Mouse (Mus musculus): ENCODE data around the gene Olfr486. TPM values are rescaled to one million over a fixed set of nuclear protein-coding genes. Genes with fewer than 3 reads are reported as not detected.
"Not testable (repeated sequence)": the region's sequence is repeated elsewhere in the genome, so short reads cannot be mapped to it uniquely, and the experiment has no call there.

The Olfr486 gene
- total RNA-seq (2021): not detected

- DNase-seq (ENCODE audit: low spot score in 2 of 2); intact Hi-C loops (cut with DNase I): not testable (repeated sequence)
Observed at GRCm38 (mm10) chr7:108172642-108173041, at the start of gene Olfr486. Gene Olfr486 (minus strand): TSS chr7:108172742.

- intact Hi-C loops (cut with DNase I): not testable (repeated sequence)
Observed at GRCm38 (mm10) chr7:108214536-108214935, 42.0 kb upstream of the Olfr486 start, which contains the start of gene Olfr487. Gene Olfr487 (minus strand): TSS chr7:108214636.

GRCm38 (mm10) chr7:108196938-108197337 lies 24.4 kb upstream of the Olfr486 start:
- intact Hi-C loops (cut with DNase I): no loop called here
- no peak for DNase-seq (ENCODE audit: low spot score in 2 of 2)

More at GRCm38 (mm10) chr7:108214536-108214935, 42.0 kb upstream of the Olfr486 start, which contains the start of gene Olfr487:
- not testable (repeated sequence) for DNase-seq (ENCODE audit: low spot score in 2 of 2)

GRCm38 (mm10) chr7:108196337-108196736 lies 23.8 kb upstream of the Olfr486 start:
- DNase-seq (ENCODE audit: low spot score in 2 of 2); intact Hi-C loops (cut with DNase I): not testable (repeated sequence)

DNA sequence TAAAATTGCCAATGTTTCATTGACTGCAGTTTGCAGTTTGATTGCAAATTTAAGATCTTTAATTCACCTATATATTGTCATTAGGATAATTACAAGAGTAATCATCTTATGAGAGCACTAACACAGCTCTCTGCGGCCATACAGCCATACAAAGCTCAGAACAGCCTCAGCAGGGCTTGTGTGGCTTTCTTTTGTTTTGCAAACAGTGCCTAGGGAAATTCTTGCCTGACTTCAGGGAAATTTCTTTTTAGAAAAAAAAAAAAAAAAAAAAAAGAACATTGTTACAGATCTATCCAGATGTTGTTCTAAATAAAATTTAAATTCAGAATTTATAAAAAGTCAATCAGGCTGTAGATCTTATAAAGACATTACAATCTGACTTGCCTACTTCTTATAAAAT lies 20.2 kb upstream of the Olfr486 start:
- DNase-seq (ENCODE audit: low spot score in 2 of 2); intact Hi-C loops (cut with DNase I): not testable (repeated sequence)

GRCm38 (mm10) chr7:108191196-108191595 lies 18.7 kb upstream of the Olfr486 start:
- intact Hi-C loops (cut with DNase I); DNase-seq (ENCODE audit: low spot score in 2 of 2): not testable (repeated sequence)

DNA sequence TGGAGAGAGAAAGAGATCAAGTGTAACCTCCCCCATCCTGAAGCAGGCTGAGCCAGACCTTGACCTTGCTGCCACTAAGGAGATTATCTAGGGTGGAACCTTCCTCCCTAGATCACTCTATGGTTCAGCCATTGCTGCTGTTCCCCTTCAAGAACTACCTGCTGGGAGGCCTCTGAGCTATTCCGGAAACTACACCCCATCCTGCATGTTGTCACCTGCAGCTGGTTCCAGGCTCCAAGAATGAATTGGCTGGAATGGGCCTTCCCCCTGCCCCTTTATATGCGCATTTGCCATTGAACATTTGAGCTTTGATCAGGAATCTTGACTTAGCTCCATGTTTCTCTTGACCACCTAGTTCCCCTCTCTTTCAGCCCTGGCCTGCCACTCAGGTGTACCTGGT lies 12.7 kb upstream of the Olfr486 start:
- intact Hi-C loops (cut with DNase I); DNase-seq (ENCODE audit: low spot score in 2 of 2): not testable (repeated sequence)

DNA sequence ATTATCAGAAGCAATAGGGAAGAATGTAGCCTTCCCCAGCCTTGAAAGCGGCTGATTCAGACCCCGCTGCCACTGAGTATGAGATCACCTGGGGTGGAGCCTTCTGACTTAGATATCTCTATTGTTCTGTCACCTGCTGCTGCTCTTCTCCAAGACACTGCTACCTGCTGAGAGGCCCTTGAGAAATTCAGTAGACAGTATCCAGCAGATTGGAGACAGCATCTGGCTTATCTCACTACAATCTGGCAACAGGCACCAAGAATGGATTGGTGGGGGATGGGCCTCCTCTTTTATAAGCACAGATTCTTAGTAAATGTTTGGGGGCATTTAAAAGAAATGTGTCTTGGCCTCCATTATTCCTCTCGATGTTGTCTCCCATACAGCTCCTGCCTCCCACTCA lies 11.9 kb upstream of the Olfr486 start:
- intact Hi-C loops (cut with DNase I); DNase-seq (ENCODE audit: low spot score in 2 of 2): not testable (repeated sequence)

- DNase-seq (ENCODE audit: low spot score in 2 of 2): no peak
- intact Hi-C loops (cut with DNase I): no loop called here
Observed at GRCm38 (mm10) chr7:108159771-108160170, 12.8 kb downstream of the Olfr486 start, which contains the start of gene Olfr485. Gene Olfr485 (minus strand): TSS chr7:108159871.

DNA sequence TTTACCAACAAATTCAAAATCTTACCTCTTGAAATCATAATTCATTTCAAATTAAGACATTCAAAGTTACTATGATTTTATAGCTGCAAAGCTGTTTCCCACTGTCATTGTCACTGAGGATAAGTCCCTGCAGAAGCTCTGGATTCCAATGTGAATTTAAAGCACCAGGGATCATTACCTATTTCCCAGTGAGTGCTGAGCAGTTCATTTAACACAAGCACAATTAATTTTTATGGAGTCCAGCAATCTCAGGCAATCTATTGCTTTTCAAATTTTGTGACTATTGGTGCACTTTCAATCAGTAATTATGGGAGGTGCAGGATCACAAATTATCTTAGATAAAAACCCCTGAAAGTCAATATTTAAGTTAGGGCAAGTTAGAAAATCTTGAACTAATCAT lies 45.2 kb downstream of the Olfr486 start, which contains the start of gene Olfr484:
Olfr484 (minus strand) TSS at position 101 of the 400 bp plus-strand sequence.
- intact Hi-C loops (cut with DNase I): no loop called here
- no peak for DNase-seq (ENCODE audit: low spot score in 2 of 2)

Other genes starting within 250 kb of the Olfr486 start
- gene Olfr473, start 242.3 kb downstream of the Olfr486 start, total RNA-seq (2021): not detected
- not detected for gene Olfr474, start 218.1 kb downstream of the Olfr486 start, total RNA-seq (2021)
- not detected for gene Olfr476, start 207.9 kb downstream of the Olfr486 start, total RNA-seq (2021)
- under 1 TPM in 1 of 2 experiments, not detected in 1; 0.14 TPM for gene Olfr477, start 186.0 kb downstream of the Olfr486 start, total RNA-seq (2021)
- gene Olfr478, start 138.8 kb downstream of the Olfr486 start, total RNA-seq (2021): not detected
- gene Olfr479, start 122.0 kb downstream of the Olfr486 start, total RNA-seq (2021): not detected
- not detected for gene Olfr480, start 105.4 kb downstream of the Olfr486 start, total RNA-seq (2021)
- gene Olfr481, start 92.9 kb downstream of the Olfr486 start, total RNA-seq (2021): not detected
- gene Olfr482, start 75.2 kb downstream of the Olfr486 start, total RNA-seq (2021): 1 to 10 TPM; 1.9 to 2.1 TPM
- gene Olfr483, start 71.9 kb downstream of the Olfr486 start, total RNA-seq (2021): not detected
- not detected for gene Olfr484, start 45.3 kb downstream of the Olfr486 start, total RNA-seq (2021)
- not detected for gene Olfr485, start 12.9 kb downstream of the Olfr486 start, total RNA-seq (2021)
- gene Olfr487, start 41.9 kb upstream of the Olfr486 start, total RNA-seq (2021): not detected
- not detected for gene Olfr488, start 85.6 kb upstream of the Olfr486 start, total RNA-seq (2021)
- not detected for gene Olfr490, start 116.2 kb upstream of the Olfr486 start, total RNA-seq (2021)
- not detected for gene Olfr491, start 140.7 kb upstream of the Olfr486 start, total RNA-seq (2021)
- gene Olfr492, start 150.9 kb upstream of the Olfr486 start, total RNA-seq (2021): not detected
- not detected for gene Olfr493, start 174.2 kb upstream of the Olfr486 start, total RNA-seq (2021)
- gene Olfr494, start 192.6 kb upstream of the Olfr486 start, total RNA-seq (2021): not detected
- gene Olfr495, start 220.4 kb upstream of the Olfr486 start, total RNA-seq (2021): not detected
- not detected for gene Olfr497, start 247.7 kb upstream of the Olfr486 start, total RNA-seq (2021)